Mouse (Mus musculus): Measurements from ENCODE around the gene Prdx5.

Gene Prdx5

GRCm38 (mm10) chr19:6936299-6936698, 26.4 kb upstream of the Prdx5 start:
- DNase-seq, result peak; percentile 63

DNA sequence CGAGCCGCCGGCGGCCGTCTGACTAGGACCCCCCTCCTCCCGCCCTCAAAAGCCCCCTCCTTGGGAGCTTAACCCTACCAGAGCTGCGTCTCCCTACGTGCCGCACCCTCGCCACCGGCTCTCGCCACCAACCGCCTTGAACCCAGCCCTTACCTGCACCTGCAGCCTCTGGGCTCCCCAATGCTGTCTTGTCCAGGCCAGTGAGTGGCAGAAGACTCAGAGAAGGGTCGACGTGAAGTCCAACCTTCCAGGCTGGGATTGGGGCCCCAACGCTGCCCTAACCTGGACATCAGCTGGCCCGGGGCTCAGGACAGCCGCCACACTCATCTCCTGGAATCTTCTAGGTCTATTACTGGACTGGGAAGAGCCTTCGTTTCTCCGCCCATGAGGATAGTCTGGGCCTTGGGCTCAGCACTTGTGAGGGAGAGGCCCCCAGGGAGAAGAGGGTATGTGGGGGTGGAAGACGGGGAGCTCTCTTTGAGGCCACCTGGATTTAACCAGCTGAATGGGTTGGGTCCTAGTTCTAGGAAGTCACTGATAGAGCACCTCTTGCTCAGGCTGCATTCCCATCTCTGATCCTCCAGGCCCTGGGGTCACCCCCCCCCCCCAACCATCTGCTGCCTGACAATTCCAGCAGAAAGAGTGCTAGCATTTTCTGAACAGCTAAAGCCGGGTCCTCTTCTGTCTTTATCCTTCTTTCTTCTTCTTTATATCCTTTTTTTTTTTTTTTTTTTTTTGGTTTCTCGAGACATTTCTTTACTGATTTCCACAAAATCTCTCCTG, 24.5 kb upstream of the Prdx5 start, which contains the start of gene Kcnk4:
TSS of gene Kcnk4 (minus strand) at position 321 of the 783 bp plus-strand sequence.
- DNase-seq, result peak; percentile 53

- peak; percentile 80 for DNase-seq
Observed at GRCm38 (mm10) chr19:6933436-6934194, 23.7 kb upstream of the Prdx5 start.

DNA sequence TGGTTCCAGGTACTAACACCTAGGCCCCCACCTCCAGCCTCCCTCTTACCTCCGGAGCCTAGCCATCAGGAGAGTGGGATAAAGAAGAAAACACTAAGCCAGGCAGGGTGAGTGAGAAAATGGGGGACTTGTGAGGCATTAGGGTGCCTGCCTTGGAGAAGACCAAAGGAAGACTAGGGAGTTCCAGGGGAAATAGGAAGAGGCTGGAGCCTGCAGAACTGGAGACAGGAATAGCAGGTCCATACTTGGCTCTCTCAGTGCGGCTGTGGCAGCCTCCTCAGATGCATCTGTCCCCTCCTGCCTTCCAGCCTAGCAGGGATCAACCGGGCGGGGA, 23.2 kb upstream of the Prdx5 start:
- no peak for DNase-seq

- DNase-seq, result no peak
Observed at GRCm38 (mm10) chr19:6932018-6932417, 22.1 kb upstream of the Prdx5 start.

DNA sequence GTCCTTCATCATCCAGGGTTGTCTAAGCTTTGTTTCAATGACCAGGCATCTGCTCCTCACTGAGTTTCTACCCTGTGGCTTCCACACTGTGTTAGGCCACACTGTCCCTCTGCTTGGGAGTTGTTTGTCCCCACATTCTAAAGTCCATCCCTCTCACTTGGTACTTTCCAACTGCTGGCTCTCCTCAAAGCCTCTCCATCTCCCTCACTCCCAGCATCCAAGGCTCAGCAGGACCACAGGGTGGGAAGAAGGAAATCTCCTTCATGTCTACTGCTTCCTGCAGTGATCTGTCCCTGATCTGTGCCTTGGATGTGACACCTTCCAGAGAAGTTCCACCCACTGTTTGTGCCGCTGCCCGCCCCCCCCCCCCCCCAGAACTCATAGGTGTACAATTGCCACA, 21.1 kb upstream of the Prdx5 start:
- peak; percentile 60 for DNase-seq

GRCm38 (mm10) chr19:6928080-6928479, 18.2 kb upstream of the Prdx5 start:
- DNase-seq, result no peak

GRCm38 (mm10) chr19:6926559-6927255, 16.8 kb upstream of the Prdx5 start:
- peak; percentile 59 for DNase-seq

DNA sequence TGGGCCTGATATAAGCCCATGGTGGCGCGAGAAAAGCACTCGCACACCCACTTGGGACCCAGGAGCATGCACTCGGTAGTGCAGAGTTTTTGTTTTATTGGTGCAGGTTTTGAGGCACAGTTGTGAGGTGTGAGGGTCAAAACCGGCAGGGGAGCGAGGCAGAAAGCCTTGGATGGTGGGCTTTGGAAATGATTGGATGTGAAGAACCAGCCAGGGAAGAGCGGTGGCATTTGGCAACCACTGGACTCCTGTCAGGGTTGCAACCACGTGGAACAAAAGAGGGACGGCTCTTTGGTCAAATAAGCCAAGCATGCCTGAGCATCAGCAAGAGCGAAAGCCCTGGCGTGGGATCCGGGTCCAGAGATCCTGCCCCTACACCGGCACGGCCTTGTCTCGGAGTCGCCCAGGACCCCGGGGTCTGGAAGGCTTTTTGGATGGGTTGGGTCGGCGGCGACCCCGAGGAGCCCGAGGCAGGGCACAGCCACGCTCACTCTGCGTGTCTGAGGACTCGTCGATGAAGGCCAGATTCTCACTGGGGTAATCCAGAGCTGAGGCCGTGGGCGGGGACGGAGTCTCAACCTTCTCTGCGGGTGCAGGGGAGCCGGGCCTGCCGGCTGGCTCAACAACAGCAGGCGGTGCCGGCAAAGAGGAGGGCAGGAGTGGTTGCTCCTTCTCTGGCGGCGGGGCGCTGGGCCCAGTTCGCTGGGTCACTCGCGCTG, 15.9 kb upstream of the Prdx5 start:
- peak; percentile 56 for DNase-seq

- peak; percentile 69 for DNase-seq
Observed at GRCm38 (mm10) chr19:6925307-6925573, 15.3 kb upstream of the Prdx5 start, which contains the start of gene Catsperz. Gene Catsperz (minus strand): TSS chr19:6925380.

GRCm38 (mm10) chr19:6924461-6925306, 14.8 kb upstream of the Prdx5 start:
- peak; percentile 84 for DNase-seq

GRCm38 (mm10) chr19:6922901-6923735, 13.2 kb upstream of the Prdx5 start:
- DNase-seq, result peak; percentile 47

GRCm38 (mm10) chr19:6921647-6922567, 12.0 kb upstream of the Prdx5 start, which contains the start of gene Esrra:
Gene Esrra (minus strand): TSS chr19:6921813.
- peak; percentile 100 for DNase-seq

GRCm38 (mm10) chr19:6920741-6921636, 11.1 kb upstream of the Prdx5 start:
- DNase-seq, result peak; percentile 87

- DNase-seq, result peak; percentile 82
Observed at GRCm38 (mm10) chr19:6919876-6920740, 10.2 kb upstream of the Prdx5 start.

- DNase-seq, result peak; percentile 50
Observed at GRCm38 (mm10) chr19:6919431-6919830, 9.5 kb upstream of the Prdx5 start.

DNA sequence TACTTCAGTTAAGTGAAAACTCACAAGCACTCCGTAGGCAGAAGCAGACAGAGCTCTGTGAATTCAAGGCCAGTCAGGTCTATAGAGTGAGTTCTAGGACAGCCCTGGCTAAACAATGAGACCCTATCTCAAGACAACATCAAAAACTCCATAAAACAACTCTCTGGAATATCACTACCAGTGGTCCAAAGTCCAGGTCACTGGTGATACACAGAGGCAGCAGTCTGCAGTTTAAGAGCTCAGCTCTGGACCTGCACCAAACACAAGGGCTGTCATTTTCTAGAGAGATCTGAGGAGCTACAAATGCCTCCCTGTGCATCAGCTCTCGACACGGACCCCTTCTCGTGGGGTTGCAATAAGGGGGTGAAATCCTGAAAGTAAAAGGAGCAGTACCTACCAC, 8.4 kb upstream of the Prdx5 start:
- DNase-seq, result peak; percentile 28

DNA sequence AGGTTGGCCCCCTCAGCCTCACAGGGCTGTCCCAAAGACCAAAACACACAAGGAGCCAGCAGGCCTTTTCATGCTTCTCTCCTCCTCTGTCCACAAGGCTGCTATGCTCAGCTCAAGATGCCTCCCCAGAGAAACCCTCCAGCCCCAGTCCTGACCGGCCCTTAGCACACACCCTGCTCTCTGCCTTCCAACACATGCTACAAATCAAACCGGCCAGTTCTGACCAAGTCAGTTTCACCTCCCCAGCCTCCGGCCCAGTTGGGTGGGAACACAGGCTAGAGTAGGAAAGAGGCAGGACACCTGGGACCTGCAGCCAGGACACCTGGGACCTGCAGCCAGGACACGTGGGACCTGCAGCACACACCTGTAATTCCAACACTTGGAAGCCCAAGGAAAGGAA, 6.6 kb upstream of the Prdx5 start:
- DNase-seq, result peak; percentile 26

All from cerebellum, adult 11-12 months (tissue).